Mouse (Mus musculus): ENCODE measurements around the gene Iffo2. TPM values are rescaled to one million over a fixed set of nuclear protein-coding genes. Genes with fewer than 3 reads are reported as not detected.
A peak's percentile ranks its signal among the peaks of the same experiment; 100 is the strongest.

Gene Iffo2
- polyA plus RNA-seq, 1 experiment from 2014 or later = 5.6 TPM

DNA sequence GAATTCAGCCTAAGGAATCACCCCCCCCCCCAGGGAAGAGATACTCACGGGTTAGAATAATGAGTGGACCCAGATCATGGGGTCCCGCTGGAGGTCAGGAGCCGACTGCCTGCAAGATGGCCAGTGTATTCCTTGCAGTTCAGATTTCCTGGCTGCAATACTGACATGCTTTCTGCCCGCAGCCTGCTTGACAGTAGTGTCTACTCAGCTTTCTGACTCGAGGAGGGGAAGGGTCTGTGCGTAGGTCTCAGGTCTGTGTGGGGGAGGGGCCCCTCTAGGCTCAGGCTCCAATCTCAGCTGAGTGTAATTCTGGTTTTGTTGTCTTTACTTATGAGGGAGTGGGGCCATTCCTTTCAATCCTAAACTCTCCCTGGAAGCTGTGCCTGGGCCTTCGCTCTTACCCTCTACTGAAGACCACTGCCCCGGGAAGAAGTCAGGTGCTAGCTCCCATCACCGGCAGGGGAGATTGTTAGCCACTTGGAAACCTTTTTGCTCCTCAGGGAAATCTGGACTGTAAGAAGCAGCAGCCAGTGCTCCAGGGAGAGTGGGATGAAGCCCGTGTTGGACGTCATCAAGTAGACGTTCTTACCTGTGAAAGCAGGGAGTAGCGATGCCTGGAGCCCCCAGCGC is 46.0 kb downstream of the Iffo2 start:
- Histone ChIP-seq H3K9ac (peak overlapping the region; percentile 83), H3K4me1 (replicated peaks; ENCODE audit: control insufficient read depth, insufficient read depth, low read length) (peaks cover 32% of the 10 kb centered on the region), H3K9me3 (ENCODE audit: control insufficient read depth, low read length) (no peaks in the 10 kb centered on the region), H3K36me3 (replicated peaks; ENCODE audit: control insufficient read depth, insufficient read depth) (no peaks in the 10 kb centered on the region), H3K4me2 (replicated peaks) (peak overlapping the region; percentile 74), H3K27ac (no peak overlapping the region), H3K27me3 (ENCODE audit: control insufficient read depth, insufficient read depth, low read length) (peaks cover 4% of the 10 kb centered on the region; the same call in 1 of the 2 replicates), H3K4me3 (replicated peaks; ENCODE audit: low read length) (peak overlapping the region; percentile 85)
- WGBS = 50% methylated on average over 14 of the region's 14 CpGs
- ATAC-seq (ENCODE audit: low FRiP score) = no peak
- DNase-seq (ENCODE audit: low spot score) = no peak

DNA sequence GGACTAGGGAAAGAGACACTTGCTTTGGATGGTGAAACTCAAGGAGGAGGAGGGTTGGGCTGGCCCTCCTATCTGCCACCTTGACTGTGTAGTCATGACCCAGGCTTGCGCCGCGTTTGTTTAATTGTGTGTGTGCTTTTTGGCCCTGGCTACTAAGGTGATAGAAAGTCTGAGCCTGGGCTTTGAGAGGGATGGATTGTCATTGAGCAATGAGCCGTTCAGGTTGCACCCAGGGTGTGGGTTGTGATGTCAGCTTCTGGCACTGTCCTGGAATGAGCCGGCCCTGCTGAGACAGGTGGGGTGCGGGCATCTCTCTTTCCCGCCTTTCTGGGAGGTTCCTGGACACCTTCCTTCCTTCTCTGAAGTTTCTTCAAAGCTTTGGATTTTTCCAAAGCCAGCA is 46.7 kb downstream of the Iffo2 start:
- DNase-seq (ENCODE audit: low spot score) (no peak), ATAC-seq (ENCODE audit: low FRiP score) (no peak)
- Histone ChIP-seq H3K27ac (no peak overlapping the region), H3K4me3 (replicated peaks; ENCODE audit: low read length) (peak overlapping the region; percentile 85; the same call in 1 of the 2 replicates), H3K4me2 (replicated peaks) (peak overlapping the region; percentile 74), H3K9me3 (ENCODE audit: control insufficient read depth, low read length) (no peaks in the 10 kb centered on the region), H3K36me3 (replicated peaks; ENCODE audit: control insufficient read depth, insufficient read depth) (no peaks in the 10 kb centered on the region), H3K9ac (0 out of 2 replicates have a peak overlapping the region, but pooled peaks have one; percentile 26), H3K27me3 (ENCODE audit: control insufficient read depth, insufficient read depth, low read length) (peaks cover 4% of the 10 kb centered on the region; the same call in 1 of the 2 replicates), H3K4me1 (replicated peaks; ENCODE audit: control insufficient read depth, insufficient read depth, low read length) (peaks cover 38% of the 10 kb centered on the region)
- 88% methylated on average over 7 of the region's 7 CpGs for WGBS

DNA sequence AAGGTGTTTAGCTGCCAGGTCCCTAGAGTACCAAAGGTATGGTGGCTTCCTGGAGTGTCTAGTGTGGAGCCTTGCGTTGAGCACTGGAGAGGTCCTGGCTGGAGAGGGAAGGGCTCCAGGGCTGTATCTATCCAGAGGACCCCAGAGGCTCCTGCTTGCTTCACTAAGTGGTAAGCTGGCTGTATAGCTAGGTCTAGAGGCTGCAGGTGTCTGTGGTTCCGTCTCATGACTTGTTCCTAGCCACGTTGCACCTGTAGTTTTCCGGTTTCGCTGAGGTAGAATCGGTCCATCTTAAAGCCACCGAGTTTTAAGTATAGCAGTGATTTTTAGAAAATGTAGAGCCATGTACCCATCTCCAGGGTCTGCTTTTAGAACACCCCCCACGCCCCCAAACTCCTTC is 48.0 kb downstream of the Iffo2 start:
- no peaks in the 10 kb centered on the region for H3K9me3 ChIP-seq (ENCODE audit: control insufficient read depth, low read length)
- H3K4me1 ChIP-seq (replicated peaks; ENCODE audit: control insufficient read depth, insufficient read depth, low read length) = peaks cover 46% of the 10 kb centered on the region
- 84% methylated on average over 8 of the region's 8 CpGs for WGBS
- no peak overlapping the region for H3K4me2 ChIP-seq (replicated peaks)
- no peak for ATAC-seq (ENCODE audit: low FRiP score)
- H3K27me3 ChIP-seq (ENCODE audit: control insufficient read depth, insufficient read depth, low read length) = no peaks in the 10 kb centered on the region
- H3K9ac ChIP-seq = no peak overlapping the region
- no peaks in the 10 kb centered on the region for H3K36me3 ChIP-seq (replicated peaks; ENCODE audit: control insufficient read depth, insufficient read depth)
- no peak for DNase-seq (ENCODE audit: low spot score)
- H3K4me3 ChIP-seq (replicated peaks; ENCODE audit: low read length) = no peak overlapping the region
- no peak overlapping the region for H3K27ac ChIP-seq

DNA sequence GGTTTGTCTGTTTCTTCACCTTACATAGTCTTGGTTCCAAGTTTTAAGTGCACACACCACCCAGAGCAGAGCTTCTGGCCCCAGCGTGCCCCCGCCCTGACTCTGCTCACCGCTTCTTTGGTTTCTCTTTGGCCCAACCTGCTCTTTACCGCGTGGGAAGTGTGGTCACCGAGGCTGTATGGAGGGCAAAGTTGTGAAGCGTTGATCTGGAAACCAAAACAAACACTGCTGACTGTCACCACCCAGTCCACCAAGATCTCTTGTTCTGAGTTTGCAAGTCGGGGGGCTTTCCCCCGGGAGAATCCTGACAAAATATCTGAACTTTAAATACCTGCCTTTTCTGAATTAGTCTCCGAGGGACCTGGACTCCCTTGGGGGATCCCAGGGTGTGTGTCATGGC is 48.7 kb downstream of the Iffo2 start:
- Histone ChIP-seq H3K27me3 (ENCODE audit: control insufficient read depth, insufficient read depth, low read length) (no peaks in the 10 kb centered on the region), H3K4me1 (replicated peaks; ENCODE audit: control insufficient read depth, insufficient read depth, low read length) (peaks cover 46% of the 10 kb centered on the region), H3K4me2 (replicated peaks) (0 out of 2 replicates have a peak overlapping the region, but pooled peaks have one; percentile 3), H3K9ac (no peak overlapping the region), H3K36me3 (replicated peaks; ENCODE audit: control insufficient read depth, insufficient read depth) (no peaks in the 10 kb centered on the region), H3K9me3 (ENCODE audit: control insufficient read depth, low read length) (no peaks in the 10 kb centered on the region), H3K27ac (no peak overlapping the region), H3K4me3 (replicated peaks; ENCODE audit: low read length) (no peak overlapping the region)
- ATAC-seq (ENCODE audit: low FRiP score) (no peak), DNase-seq (ENCODE audit: low spot score) (no peak)
- WGBS = 62% methylated on average over 10 of the region's 10 CpGs

DNA sequence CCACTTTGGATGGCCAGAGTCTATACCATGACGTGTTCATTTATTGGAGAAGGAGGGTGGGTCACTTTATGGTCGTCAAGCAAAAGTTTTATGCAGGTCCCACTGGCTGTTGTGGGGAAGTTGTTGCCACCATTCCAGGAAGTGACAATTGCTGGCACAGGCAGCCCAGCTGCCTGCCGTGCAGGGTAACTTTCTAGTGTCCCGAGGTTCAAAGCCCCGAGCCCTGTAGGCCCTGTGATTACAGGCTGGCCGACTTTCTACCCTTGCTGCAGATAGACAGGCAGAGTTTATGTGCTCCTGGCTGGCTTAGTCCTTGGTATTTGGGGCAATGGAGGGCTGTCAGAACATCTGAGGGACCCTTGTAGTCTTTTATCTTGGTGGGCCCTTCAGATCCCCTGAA is 49.1 kb downstream of the Iffo2 start:
- Histone ChIP-seq H3K4me2 (replicated peaks) (no peak overlapping the region), H3K9ac (no peak overlapping the region), H3K4me3 (replicated peaks; ENCODE audit: low read length) (no peak overlapping the region), H3K36me3 (replicated peaks; ENCODE audit: control insufficient read depth, insufficient read depth) (no peaks in the 10 kb centered on the region), H3K9me3 (ENCODE audit: control insufficient read depth, low read length) (no peaks in the 10 kb centered on the region), H3K4me1 (replicated peaks; ENCODE audit: control insufficient read depth, insufficient read depth, low read length) (peaks cover 46% of the 10 kb centered on the region), H3K27me3 (ENCODE audit: control insufficient read depth, insufficient read depth, low read length) (no peaks in the 10 kb centered on the region), H3K27ac (no peak overlapping the region)
- WGBS = 60% methylated on average over 6 of the region's 6 CpGs
- DNase-seq (ENCODE audit: low spot score) = no peak
- no peak for ATAC-seq (ENCODE audit: low FRiP score)

DNA sequence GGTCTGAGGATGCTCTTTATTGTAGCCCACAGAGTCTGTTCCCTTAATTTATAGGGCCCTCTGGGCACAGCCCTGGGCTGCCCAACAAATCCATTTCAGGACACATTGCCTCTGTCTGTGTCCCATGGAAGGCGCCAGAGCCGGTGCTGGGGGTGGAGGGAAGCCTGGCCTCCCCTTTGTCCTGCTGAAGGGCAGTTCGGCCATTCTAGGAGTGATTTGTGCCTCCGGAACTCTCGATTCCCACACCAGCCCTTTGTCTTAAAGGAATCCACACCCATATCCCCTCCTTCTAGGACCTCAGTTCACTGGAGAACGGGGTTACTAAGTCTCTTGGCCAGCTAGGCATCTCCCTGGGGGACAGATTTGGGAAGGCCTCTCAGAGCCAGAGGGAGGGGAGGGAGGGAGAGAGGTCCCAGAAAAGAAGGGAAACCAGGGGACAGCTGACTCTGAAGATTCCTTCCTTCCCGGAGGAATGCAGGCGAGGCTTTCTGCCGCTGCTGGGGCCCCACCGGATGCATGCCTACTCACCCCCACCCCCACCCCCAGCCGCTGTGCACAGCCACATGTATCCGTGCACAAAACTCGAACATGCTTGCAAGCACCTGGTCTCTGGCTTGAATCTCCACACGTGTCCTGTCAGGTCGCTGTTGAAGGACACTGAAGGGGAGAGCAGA is 50.5 kb downstream of the Iffo2 start:
- 10% methylated on average over 15 of the region's 15 CpGs for WGBS
- H3K36me3 ChIP-seq (replicated peaks; ENCODE audit: control insufficient read depth, insufficient read depth) = no peaks in the 10 kb centered on the region
- DNase-seq (ENCODE audit: low spot score) (no peak), ATAC-seq (ENCODE audit: low FRiP score) (no peak)
- peaks cover 43% of the 10 kb centered on the region for H3K4me1 ChIP-seq (replicated peaks; ENCODE audit: control insufficient read depth, insufficient read depth, low read length)
- no peaks in the 10 kb centered on the region for H3K27me3 ChIP-seq (ENCODE audit: control insufficient read depth, insufficient read depth, low read length)
- no peak overlapping the region for H3K4me3 ChIP-seq (replicated peaks; ENCODE audit: low read length)
- H3K9ac ChIP-seq = peak overlapping the region; percentile 50
- no peaks in the 10 kb centered on the region for H3K9me3 ChIP-seq (ENCODE audit: control insufficient read depth, low read length)
- peak overlapping the region; percentile 27 for H3K4me2 ChIP-seq (replicated peaks)
- peak overlapping the region; percentile 40; the same call in 1 of the 2 replicates for H3K27ac ChIP-seq

DNA sequence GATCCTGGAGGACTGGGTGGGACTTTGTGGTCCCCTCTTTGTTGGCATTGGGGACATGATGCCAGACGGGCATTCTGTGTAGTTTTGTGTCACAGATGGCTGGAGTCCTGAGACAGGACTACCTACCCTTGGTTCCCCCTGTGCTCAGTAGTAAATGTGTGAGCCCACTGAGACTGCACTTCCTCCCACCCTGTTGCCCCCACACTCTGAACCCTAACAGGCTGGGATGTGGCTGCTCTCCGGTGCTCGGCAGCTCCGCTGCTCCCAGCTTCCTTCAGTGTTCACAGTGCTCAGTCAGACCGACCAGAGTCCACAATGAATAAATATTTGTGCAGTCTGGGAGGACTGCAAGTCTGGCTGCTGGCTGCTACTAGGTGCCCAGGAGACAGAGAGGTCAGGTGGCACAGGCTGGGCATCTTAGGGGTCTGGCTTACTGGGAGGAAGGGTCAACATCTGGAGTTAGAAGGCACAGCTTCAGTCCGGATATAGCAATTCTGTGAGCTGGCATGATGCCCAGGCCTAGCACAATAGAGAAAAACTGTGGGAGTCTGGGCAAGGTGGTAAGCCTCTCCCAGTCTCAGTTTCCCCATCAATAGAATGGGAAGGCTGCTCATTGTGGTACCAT is 51.2 kb downstream of the Iffo2 start:
- DNase-seq (ENCODE audit: low spot score) = no peak
- peak overlapping the region; percentile 27 for H3K4me2 ChIP-seq (replicated peaks)
- no peaks in the 10 kb centered on the region for H3K27me3 ChIP-seq (ENCODE audit: control insufficient read depth, insufficient read depth, low read length)
- H3K4me1 ChIP-seq (replicated peaks; ENCODE audit: control insufficient read depth, insufficient read depth, low read length) = peaks cover 36% of the 10 kb centered on the region
- no peaks in the 10 kb centered on the region for H3K9me3 ChIP-seq (ENCODE audit: control insufficient read depth, low read length)
- H3K27ac ChIP-seq = peak overlapping the region; percentile 1; the same call in 1 of the 2 replicates
- no peaks in the 10 kb centered on the region for H3K36me3 ChIP-seq (replicated peaks; ENCODE audit: control insufficient read depth, insufficient read depth)
- H3K9ac ChIP-seq = peak overlapping the region; percentile 50; the same call in 1 of the 2 replicates
- WGBS = 36% methylated on average over 6 of the region's 6 CpGs
- no peak overlapping the region for H3K4me3 ChIP-seq (replicated peaks; ENCODE audit: low read length)
- no peak for ATAC-seq (ENCODE audit: low FRiP score)

DNA sequence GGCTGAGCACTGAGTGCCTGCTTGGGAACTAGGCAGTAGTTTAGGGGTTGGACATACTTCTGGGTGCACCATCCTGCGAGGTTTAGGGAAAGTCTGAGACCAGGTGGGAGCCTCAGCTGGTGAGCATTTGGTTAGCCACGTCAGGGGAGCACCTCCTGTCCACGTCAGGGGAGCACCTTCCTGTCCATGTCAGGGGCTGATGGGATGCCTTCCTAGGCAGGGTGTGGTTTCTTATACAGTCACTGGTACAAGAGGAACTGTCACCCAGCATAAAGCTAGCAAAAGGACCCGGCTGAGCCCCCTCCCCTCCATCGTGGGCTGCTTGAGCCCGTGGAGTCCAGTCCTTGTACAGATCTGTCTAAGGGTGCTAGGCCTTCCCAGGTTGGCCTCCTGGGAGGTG is 52.0 kb downstream of the Iffo2 start:
- Histone ChIP-seq H3K27ac (no peak overlapping the region), H3K4me1 (replicated peaks; ENCODE audit: control insufficient read depth, insufficient read depth, low read length) (peaks cover 30% of the 10 kb centered on the region), H3K36me3 (replicated peaks; ENCODE audit: control insufficient read depth, insufficient read depth) (no peaks in the 10 kb centered on the region), H3K9ac (no peak overlapping the region), H3K4me3 (replicated peaks; ENCODE audit: low read length) (no peak overlapping the region), H3K9me3 (ENCODE audit: control insufficient read depth, low read length) (no peaks in the 10 kb centered on the region), H3K27me3 (ENCODE audit: control insufficient read depth, insufficient read depth, low read length) (no peaks in the 10 kb centered on the region), H3K4me2 (replicated peaks) (no peak overlapping the region)
- ATAC-seq (ENCODE audit: low FRiP score) (no peak), DNase-seq (ENCODE audit: low spot score) (no peak)
- WGBS = 75% methylated on average over 6 of the region's 6 CpGs

DNA sequence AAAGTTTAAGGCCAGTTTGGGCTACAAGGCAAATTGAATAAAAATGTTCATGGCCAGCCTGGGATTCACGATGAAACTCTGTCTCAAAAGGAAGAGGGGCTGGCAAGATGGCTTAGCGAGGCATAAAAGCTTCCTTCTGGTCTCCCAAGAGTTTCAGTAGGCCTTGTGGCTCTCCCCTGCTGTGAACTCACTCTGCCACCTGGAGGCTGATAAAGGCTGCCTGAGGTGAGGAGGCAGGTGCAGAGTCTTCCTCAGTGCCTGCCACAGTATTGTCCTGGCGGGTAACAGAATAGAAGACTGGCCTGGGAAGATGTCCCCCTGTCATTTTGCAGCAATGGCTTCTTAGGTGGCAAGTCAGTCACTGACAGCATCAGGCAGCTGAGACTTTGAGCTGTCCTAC is 52.6 kb downstream of the Iffo2 start:
- Histone ChIP-seq H3K4me3 (replicated peaks; ENCODE audit: low read length) (no peak overlapping the region), H3K4me2 (replicated peaks) (no peak overlapping the region), H3K36me3 (replicated peaks; ENCODE audit: control insufficient read depth, insufficient read depth) (no peaks in the 10 kb centered on the region), H3K27me3 (ENCODE audit: control insufficient read depth, insufficient read depth, low read length) (no peaks in the 10 kb centered on the region), H3K27ac (no peak overlapping the region), H3K4me1 (replicated peaks; ENCODE audit: control insufficient read depth, insufficient read depth, low read length) (peaks cover 30% of the 10 kb centered on the region), H3K9ac (no peak overlapping the region), H3K9me3 (ENCODE audit: control insufficient read depth, low read length) (no peaks in the 10 kb centered on the region)
- ATAC-seq (ENCODE audit: low FRiP score) (no peak), DNase-seq (ENCODE audit: low spot score) (no peak)
- WGBS = 27% methylated on average over 3 of the region's 3 CpGs
